11 mouse cellular contexts compared by ENCODE assay signal in genomic region chr5:113648647-113649211, GRCm38 (mm10). TPM values are rescaled to one million over a fixed set of nuclear protein-coding genes. Genes with fewer than 3 reads are reported as not detected.
A peak's percentile ranks its signal among the peaks of the same experiment; 100 is the strongest.
DNase-seq lines count a peak whose midpoint lies in the region; ATAC-seq and TF ChIP-seq lines count a peak whose summit lies in the region.
"Had no signal": no experiment of that assay in that cellular context is flagged by ENCODE, and none has a peak within 500 bp of the region (broad histone marks: within the 10 kb centered on the region; RNA-seq: fewer than 3 reads in every experiment).

No protein-coding gene starts in this region.

- H3K9me3 ChIP-seq in megakaryocyte, embryonic 14.5 days, result no peaks in the 10 kb centered on the region
- H3K9me3 ChIP-seq in midbrain, embryonic 13.5 days, result no peaks in the 10 kb centered on the region
- H3K9me3 ChIP-seq: hindbrain, embryonic 15.5 days; midbrain, embryonic 12.5 days had no signal

- DNase-seq in heart, adult 2 months, result peak in 1 of 2 experiments; percentile 37
- DNase-seq in heart, postnatal 14 days, result no peak
- DNase-seq in layer of hippocampus, adult 9-11 months, result peak; percentile 57
- DNase-seq in layer of hippocampus, postnatal 10 days (ENCODE audit: low spot score in 2 of 2), result no peak
- no peak for DNase-seq in B cell, adult 2 months
- DNase-seq: right cerebral cortex, postnatal 4 days had no signal

- H3K9ac ChIP-seq in heart, adult 2 months (ENCODE audit: low read depth, low read length), result peak overlapping the region; percentile 43
- no peak overlapping the region for H3K9ac ChIP-seq in midbrain, embryonic 13.5 days (replicated peaks)
- H3K9ac ChIP-seq: hindbrain, embryonic 15.5 days; midbrain, embryonic 12.5 days had no signal

- no peak overlapping the region for H3K4me2 ChIP-seq in midbrain, embryonic 13.5 days (replicated peaks)
- H3K4me2 ChIP-seq: hindbrain, embryonic 15.5 days; midbrain, embryonic 12.5 days had no signal

- no peaks in the 10 kb centered on the region for H3K36me3 ChIP-seq in heart, adult 2 months (ENCODE audit: control insufficient read depth, insufficient read depth, low read length)
- H3K36me3 ChIP-seq in megakaryocyte, embryonic 14.5 days (replicated peaks; ENCODE audit: low read length), result no peaks in the 10 kb centered on the region
- H3K36me3 ChIP-seq in midbrain, embryonic 13.5 days, result no peaks in the 10 kb centered on the region
- H3K36me3 ChIP-seq: hindbrain, embryonic 15.5 days; midbrain, embryonic 12.5 days had no signal

- 60% methylated on average over 5 of the region's 5 CpGs for WGBS in heart, adult 2 months
- 77% methylated on average over 5 of the region's 5 CpGs for WGBS in midbrain, embryonic 13.5 days

- peak; percentile 46; the same call in 1 of the 2 replicates for TF ChIP-seq EP300 in heart, adult 2 months (IDR thresholded peaks at IDR 0.05; ENCODE audit: insufficient read depth, low read depth, low read length)

- H3K4me1 ChIP-seq in heart, adult 2 months (ENCODE audit: control insufficient read depth, insufficient read depth, low read length), result peaks cover 8% of the 10 kb centered on the region
- no peaks in the 10 kb centered on the region for H3K4me1 ChIP-seq in brown adipose tissue, adult 24 weeks (ENCODE audit: control insufficient read depth, insufficient read depth, insufficient read length, low read length)
- peaks cover 42% of the 10 kb centered on the region for H3K4me1 ChIP-seq in megakaryocyte, embryonic 14.5 days
- H3K4me1 ChIP-seq in midbrain, embryonic 13.5 days (replicated peaks), result peaks cover 17% of the 10 kb centered on the region

- H3K27ac ChIP-seq in heart, adult 2 months, result peak overlapping the region; percentile 78
- H3K27ac ChIP-seq in brown adipose tissue, adult 24 weeks (replicated peaks; ENCODE audit: low read depth, low read length), result peak overlapping the region; percentile 77
- H3K27ac ChIP-seq in midbrain, embryonic 13.5 days, result no peak overlapping the region
- H3K27ac ChIP-seq: hindbrain, embryonic 15.5 days; midbrain, embryonic 12.5 days had no signal

- TF ChIP-seq POLR2A in heart, adult 2 months (IDR thresholded peaks at IDR 0.05; ENCODE audit: insufficient read depth, low read depth, low read length), result 0 out of 2 replicates have a peak, but pooled peaks have one; percentile 23

- peak overlapping the region; percentile 42 for H3K4me3 ChIP-seq in heart, adult 2 months
- peak overlapping the region; percentile 46 for H3K4me3 ChIP-seq in brown adipose tissue, adult 24 weeks (ENCODE audit: insufficient read depth, low read depth, low read length)
- peak overlapping the region; percentile 19 for H3K4me3 ChIP-seq in megakaryocyte, embryonic 14.5 days (replicated peaks)
- H3K4me3 ChIP-seq in midbrain, embryonic 13.5 days (replicated peaks), result no peak overlapping the region
- H3K4me3 ChIP-seq: hindbrain, embryonic 15.5 days; midbrain, embryonic 12.5 days had no signal

- no peak for TF ChIP-seq CTCF in heart, adult 2 months (IDR thresholded peaks at IDR 0.05)

- intact Hi-C loops in heart, adult 2 months (cut with DNase I), result loop anchor here (2.0 kb wide), 1 partner anchor 14 kb away; no protein-coding TSS in a partner anchor
- intact Hi-C loops in heart, postnatal 14 days (cut with DNase I), result no loop called here

- ATAC-seq in midbrain, embryonic 13.5 days, result no peak

- no peaks in the 10 kb centered on the region for H3K27me3 ChIP-seq in heart, adult 2 months (ENCODE audit: control insufficient read depth, insufficient read depth, low read length)
- H3K27me3 ChIP-seq in megakaryocyte, embryonic 14.5 days (replicated peaks), result peaks cover 70% of the 10 kb centered on the region
- peaks cover 29% of the 10 kb centered on the region for H3K27me3 ChIP-seq in midbrain, embryonic 13.5 days

- no peaks in the 10 kb centered on the region for H3K79me2 ChIP-seq in heart, adult 2 months (replicated peaks; ENCODE audit: control insufficient read depth, insufficient read depth, low read length)

RNA-seq across cellular contexts. Expression of gene Cmklr1, which starts 1.5 kb away (rescaled TPM):
- 10 to 100 TPM; 22.0 to 28.5 TPM for total RNA-seq in heart, adult 2 months (2021)
- 42.0 and 43.6 TPM in 2 replicates for polyA plus RNA-seq in heart, adult 2 months (2012; rRNA removed)
- total RNA-seq in heart, postnatal 14 days (2021), result 10 to 100 TPM; 23.8 to 25.0 TPM
- 1 to 10 TPM; 3.6 to 5.4 TPM for total RNA-seq in layer of hippocampus, postnatal 10 days (2021)
- 10.9 and 17.4 TPM in 2 replicates for polyA plus RNA-seq in brown adipose tissue, adult 24 weeks (2012; ENCODE audit: insufficient read depth, insufficient read length, missing spikeins)
- 4.3 TPM in 1 of 2 replicates, not detected in the other for polyA plus RNA-seq in megakaryocyte, embryonic 14.5 days (2012; ENCODE audit: insufficient read depth, low replicate concordance)
- polyA plus RNA-seq in midbrain, embryonic 13.5 days (2015; fragmentation: Nextera tagmentation; extraction: Ambion mirVana), result 1.4 and 2.5 TPM in 2 replicates
